Mouse (Mus musculus): Measurements from ENCODE around the gene Hecw2.

Gene Hecw2

DNA sequence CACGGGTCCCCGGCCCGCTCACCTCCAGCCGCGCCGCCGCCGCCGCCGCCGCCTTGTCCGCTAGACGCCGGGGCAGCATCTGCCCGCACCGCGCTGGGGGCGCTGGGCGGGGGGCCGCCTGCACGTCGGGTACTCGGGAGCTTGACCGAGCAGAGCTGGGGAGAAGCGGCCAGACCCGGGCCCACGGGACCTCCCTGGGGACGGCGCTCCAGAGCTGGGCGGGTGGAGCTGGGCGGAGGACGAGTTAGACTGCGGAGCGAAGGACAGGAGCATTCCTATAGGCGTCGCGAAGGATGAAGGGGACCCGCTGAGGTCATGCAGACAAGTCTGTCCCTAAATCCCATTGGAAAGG lies at the start of gene Hecw2:
Hecw2 (minus strand) TSS at position 215 of the 352 bp plus-strand sequence.
- no peak for DNase-seq

DNA sequence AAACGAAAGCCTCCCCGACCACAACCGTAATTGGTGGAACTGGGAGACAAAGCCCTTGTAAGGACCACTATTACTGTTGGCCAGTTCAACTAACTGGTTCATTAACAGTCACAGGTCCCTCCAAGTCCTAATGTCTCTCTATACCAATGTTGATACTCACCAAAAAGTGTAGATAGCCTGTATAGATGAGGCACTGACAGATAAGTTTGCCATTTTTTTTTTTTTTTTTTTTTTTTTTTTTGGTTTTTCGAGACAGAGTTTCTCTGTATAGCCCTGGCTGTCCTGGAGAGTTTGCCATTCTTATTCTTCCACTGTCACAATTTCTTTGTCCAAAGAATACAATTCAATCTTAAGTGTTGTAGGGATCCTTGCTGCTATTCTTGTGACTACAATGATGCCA lies 47.8 kb upstream of the Hecw2 start:
- DNase-seq = no peak

DNA sequence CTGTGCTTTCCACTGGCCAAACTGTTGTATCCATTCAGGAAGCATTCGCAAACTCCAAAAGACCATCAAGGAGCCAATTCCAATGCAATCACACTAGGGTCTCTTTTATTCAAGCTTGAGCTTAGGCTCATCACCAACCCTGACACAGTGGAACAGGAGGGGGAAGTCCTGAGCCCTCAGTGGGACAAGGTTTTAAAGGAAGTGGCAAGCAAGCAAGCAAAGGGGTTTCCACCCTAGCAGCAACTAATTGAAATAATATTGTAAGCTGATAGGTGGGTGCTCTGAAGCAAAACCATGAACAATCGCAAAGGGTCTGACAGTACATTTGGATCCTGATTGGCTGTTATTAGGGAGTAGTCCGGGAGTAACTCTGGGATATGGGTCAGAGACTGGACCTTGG lies 25.3 kb upstream of the Hecw2 start:
- no peak for DNase-seq

DNA sequence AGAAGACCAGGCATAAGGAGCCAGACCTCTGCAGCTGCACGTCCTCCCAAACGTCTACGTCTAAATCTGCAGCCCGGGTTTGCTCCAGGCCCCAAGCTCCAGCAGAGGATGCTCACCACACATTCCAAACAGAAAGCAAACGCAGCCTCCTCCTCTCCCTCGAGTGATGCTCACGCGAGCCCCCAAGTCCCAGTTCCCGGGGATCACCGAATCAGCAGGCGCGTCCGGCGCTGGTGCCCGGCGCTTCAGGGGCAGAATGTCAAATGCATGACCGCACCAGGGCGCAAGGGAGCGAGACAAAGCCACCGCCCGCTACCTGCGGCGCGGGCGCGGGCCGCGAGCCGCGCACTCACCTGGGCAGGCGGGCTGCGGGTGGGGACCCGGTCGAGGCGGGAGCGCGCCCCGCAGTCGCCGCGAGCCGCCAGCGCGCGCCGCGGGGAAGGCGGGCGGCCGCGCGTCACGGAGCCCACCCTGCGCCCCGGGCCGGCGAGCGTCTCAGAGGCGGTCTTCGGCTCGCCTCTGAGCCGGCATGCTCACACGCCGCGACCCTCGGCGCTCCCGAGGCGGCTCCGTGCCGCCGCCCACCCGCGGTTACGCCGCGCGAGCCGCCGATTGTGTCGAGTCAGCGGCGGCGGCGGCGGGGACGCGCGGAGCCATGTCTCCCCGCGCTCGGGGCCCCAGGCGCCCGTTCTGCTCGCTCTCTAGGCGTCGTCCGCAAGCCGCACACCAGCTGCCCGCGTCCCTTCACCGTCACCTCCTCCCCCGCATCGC lies 600 bp downstream of the Hecw2 start:
- no peak for DNase-seq

DNA sequence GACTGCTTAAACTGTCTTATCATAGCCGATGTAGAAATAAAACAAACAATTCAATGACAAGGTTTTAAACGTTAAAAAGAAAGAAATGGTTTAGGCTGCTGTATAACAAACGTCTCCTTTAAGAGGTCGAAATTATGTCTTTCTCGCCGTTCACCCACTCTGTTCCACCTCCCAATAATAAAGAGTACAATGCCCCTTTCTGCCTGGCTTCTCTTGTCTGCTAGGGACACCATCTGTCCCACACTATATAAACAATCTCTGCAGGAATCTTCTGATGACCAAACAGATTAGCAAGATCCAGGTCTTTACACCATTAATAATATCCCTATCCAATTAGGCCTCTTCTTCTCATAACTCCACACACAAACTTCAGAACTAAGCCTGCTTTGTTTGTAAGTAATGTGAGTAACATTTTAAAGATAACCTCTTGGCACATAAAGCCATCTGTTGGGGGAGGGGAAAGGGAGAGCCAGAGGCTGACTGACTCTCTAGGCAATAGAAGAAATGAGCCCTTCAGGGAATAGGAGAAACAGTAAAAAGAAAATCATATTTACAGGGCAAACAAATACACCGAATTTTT lies 1.7 kb downstream of the Hecw2 start:
- DNase-seq = no peak

DNA sequence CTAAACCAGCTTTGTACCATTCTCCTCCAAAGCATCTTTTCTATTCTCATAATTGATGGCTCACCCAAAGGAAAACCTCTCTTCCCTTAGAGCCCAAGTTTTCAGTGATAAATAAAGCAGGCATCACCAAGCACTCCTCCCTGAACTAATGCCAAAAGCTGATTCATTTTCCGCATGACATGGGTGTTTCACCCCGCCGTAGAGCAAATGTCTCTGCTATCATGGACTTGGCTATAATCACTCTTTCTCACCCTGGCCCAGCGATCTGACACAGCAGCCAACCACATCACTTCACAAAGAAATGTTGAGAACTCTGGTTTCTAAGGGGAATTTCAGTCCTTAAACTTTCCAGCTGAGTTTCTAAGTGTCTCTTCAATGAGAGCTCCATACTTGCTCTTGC lies 7.4 kb downstream of the Hecw2 start:
- no peak for DNase-seq

DNA sequence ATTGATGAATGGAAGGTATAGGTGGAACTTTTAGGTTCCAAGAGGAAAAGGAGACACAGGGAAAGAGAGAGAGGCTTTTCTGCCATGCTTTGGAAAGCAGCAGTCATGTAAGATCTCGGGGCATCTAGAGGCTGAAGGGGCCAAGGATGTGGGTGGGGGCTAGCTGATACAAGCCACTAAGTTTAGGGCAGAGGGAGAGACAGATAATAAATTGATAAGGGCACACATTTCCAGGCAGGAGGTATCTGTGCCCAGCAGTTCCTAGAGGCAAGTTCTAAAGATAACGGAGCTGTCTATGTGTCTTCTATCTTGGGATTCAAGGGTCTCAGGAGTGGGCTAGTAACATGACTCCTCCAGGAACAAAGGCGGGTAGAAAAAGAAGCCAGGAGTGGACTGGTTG lies 8.6 kb downstream of the Hecw2 start:
- no peak for DNase-seq

DNA sequence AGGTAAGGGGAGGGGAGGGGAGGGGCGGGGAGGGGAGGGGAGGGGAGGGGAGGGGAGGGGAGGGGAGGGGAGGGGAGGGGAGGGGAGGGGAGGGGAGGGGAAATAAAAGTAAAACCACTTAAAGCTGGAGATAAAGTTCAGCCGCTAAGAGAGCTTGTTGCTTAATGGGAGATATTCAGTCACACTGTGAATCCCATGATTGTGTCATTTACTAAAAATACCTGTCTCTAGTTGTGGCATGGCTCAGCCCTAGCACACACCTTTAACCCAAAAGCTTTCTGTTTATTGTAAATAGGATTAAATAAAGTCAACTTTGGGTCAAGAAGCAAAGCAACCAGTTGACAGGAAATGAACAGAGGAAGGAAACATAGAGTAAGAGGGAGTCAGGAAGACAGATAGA lies 14.3 kb downstream of the Hecw2 start:
- no peak for DNase-seq

DNA sequence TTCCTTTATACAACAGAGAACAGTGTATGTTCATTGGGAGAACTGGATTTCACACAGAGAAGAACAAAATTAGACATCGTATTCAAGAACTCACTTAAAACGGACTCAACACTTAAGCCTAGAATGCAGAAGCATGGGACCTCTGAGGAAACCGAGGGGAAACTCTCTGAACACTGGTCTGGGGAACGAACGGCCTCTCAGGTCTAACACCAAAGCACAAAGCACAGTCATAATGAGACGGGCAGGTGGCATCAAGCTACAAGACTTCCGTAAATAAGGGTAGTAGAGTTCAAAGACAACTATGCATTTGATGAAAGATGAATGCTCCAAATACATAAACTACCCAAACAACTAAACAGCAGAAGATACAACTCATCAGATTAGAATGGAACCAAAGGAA lies 15.8 kb downstream of the Hecw2 start:
- DNase-seq = no peak

DNA sequence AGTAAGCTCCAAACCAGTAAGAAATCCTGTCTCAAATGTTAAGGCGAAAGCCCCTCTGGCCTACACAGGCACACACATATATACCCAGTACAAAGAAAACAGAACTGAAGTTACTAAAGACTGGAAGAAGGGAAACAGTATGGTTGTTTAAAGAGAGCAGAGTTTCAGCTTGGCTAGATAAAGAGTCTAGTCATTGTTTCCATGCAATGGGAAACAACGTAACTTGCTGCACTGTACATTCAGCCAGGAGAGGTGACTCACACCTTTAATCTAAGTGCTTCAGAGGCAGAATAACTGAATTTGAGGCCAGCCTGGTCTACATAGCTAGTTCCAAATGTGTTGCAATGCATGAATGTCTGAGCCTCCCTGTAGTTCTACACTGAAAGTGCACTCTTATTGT lies 18.4 kb downstream of the Hecw2 start:
- no peak for DNase-seq

DNA sequence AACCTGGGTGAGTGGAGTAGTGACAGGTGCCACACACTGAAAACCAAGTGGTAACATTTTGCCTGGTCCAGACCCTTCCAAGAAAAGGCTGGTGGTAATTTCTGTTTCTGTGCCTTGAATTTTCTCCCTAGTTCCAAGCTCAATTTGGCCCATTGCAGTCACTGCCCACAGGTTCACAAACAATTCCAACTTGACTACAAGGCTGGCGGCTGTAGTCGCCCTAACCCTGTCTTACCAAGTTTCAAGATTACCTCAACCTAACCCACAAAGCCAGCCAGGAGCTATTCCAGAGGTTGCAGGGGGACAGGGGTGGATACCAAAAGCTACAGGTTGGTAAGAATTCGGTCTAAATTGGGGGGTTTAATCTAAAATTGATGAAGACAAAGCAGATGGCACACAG lies 27.0 kb downstream of the Hecw2 start:
- DNase-seq = no peak

DNA sequence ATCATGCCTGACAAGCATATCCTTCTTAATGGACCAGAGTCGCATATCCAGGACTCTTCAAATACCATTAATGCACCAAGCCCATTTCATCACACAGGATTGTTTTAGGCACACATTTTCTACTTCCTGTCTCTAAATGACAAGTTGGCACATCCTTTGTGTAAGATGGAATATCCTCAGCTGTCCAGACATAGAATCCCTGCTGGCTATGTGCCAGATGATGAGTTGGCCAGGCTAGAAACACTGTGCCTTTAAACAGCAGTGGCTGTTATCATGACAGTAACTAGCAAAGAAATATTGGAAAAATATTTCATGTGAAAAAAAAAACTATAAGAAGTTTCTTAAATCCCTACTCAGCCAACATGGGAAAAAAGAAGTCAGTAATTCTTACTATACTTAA lies 35.4 kb downstream of the Hecw2 start:
- DNase-seq = no peak

DNA sequence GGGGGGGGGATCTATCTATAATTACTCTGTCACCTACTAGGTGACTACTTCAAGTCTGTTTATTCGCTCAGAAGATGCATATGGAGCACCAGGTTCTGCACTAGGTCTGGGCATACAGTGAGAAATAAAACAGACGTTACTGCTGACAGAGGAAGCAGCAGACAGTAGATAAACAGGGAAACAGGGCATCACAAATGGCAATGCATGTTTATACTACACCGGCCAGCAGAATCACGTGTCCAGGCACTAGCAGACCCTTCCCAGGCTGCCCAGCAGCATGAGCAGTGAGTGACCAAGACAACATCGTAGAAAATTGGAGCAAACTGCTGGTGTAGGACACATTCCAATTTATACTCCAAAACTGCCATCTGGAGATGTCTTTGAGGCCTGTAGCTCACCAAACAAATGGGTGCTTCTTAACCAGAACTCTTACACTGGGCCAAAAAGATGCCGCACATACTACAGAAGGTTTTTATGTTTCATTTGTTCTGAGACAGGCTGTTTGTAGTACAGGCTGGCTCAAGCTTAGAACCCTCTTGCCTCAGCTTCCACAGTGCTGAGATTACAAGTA lies 41.7 kb downstream of the Hecw2 start:
- DNase-seq = no peak

DNA sequence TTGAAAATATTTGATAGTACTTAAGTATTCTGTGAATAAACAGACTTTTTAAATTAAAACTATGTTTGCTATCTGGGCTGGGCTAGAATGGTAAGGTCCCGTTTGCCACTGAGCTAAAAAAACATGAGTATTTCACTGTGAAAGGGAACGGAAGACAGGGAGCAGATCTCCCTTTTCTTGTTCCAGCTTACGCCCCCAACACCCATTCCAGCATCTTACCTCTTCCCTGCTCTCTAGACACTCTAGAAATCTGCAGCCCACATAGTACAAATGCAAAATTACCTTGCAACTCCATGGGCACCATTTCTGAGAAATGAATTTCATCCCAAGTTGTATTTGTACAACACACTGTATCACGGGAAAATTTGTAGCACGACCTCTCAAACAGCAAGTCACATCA lies 49.9 kb downstream of the Hecw2 start:
- no peak for DNase-seq

DNA sequence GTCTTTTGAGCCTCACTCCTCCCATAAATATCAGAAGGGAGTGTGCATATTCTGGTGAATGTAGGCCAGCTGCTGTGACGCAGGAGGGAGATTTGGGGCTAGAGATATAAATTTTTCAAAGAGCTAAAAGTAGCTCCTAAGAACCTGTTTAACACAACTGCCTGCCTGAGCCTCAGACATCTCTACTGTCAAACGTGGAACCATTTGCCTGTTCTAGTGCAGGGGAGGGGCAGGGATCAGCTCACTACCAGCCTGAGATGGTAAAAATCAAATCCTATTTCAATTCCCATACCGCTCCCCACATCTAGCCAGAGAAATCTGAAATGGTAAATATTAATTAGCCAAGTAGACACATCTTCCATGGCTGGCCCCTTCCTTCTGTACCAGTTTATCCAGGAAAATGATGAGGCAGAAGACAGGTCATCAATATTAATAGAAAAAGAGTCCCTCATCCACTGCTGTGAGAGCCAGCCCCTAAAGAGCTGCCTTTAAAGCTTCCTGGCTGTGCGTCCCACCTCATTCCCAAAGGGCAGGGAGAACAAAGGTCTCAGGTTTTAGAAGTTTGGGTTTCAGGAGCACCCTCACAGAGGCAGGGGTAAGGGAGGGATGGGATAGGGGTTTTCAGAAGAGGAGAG lies 61.0 kb downstream of the Hecw2 start:
- no peak for DNase-seq

DNA sequence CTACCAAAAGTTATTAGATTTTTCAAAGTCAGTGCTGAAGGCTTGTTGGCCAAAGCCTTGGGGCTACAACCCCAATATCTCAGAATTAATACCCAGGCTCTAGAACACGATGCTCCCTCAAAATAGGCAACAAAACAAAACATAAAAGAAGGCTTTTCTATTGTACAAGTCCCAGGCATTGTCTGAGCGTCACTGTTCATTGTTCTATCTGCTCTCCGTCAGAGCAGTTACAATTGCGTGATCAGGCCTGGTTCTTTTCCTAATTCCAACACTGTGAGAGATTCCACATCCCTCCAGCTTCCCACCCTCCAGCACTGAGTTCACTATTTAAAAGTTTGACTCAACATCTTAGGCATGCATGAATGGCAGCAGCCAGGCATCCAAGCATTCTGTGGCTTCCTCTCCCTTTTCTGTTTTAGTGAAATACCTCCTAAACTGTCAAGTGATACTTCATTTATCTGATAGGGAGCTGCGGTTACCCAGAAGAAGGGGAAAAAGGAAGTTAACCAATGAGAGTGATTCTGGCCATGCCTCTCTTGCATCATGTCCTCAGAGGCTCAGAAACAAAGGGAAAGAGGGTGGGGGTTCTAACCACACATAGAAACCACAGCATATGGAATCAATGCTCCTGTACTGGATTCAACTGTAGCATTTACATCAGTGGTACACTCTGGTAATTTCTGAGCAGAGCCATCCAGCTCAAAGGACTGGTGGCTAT lies 66.1 kb downstream of the Hecw2 start:
- no peak for DNase-seq

DNA sequence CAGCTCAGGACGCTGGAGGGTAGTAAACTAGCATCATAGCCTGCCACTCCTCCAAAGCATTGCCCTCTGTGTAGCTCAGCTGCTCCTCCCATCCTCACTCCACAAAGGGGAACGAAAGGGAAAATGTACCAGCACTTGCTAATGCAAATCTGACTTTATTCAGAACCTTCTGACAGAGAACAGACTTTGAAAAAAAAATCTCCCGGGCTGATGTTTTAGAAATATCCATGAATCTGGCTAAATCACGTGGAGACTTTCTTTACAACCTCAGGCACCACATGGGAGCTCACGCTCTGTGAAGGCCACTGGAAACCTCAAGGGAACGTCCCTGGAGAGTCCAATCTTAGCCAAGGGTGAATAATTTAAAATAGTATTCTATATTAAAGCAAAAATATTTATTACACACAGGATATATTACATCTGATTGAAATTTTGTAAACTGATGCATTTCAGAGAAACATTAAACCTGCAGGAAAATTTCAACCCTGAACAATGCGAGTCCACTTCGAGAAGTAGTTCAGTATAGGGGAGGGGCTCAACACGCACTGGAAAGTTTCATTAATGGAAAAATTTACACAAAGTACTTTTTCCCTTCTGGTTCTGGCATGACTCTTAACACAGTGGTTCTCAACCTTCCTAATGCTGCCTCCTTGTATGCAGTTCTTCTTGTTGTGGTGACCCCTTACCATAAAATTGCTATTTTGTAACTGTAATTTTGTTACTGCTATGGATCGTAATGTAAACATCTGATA lies 67.8 kb downstream of the Hecw2 start:
- no peak for DNase-seq

DNA sequence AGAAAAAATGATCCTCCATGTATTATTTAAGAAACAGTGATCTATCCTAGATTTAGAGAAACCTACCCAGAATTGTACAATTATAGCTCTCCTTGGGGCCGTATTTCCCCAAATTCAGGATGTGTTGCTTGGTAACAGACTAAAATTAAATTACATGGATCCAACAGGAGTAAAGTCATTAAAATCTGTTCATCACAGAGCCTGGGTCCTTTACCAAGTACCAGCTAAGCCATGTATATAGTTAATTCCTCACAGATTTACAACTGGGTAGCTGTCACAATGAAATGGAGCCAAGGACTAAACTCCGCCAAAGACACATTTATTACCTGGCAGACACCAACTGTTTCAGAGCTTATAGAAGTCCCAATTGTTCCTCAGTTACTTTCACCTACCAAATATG lies 72.4 kb downstream of the Hecw2 start:
- no peak for DNase-seq

DNA sequence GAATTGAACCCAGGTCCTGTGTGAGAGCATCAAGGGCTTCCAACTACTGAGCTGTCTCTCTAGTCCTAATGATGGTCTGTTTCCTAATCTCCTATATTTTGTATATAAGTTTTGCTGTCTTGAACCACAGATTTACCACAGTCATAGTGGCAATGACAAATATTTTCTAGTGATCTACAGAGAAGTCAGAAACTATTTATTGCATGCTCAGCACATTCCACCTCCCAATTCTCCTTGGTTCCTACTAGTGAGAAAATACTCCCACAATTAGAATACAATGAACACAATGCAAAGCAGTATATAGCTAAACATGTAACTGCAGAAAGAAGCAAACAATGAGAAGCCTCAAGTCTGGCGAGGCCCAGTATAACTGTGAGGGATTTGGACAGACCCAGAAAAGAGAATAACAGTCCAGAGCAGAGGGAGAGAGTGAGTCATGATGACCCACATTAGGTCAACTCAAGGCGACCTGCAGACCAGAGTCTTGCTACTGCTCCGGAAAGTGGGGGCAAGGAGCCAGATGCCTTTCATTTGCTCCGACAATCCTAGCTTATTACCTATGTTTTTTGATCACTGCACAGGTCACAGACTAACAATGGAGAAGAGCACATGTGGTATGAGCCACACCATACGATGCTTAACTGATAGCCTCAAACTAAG lies 73.8 kb downstream of the Hecw2 start:
- DNase-seq = no peak

DNA sequence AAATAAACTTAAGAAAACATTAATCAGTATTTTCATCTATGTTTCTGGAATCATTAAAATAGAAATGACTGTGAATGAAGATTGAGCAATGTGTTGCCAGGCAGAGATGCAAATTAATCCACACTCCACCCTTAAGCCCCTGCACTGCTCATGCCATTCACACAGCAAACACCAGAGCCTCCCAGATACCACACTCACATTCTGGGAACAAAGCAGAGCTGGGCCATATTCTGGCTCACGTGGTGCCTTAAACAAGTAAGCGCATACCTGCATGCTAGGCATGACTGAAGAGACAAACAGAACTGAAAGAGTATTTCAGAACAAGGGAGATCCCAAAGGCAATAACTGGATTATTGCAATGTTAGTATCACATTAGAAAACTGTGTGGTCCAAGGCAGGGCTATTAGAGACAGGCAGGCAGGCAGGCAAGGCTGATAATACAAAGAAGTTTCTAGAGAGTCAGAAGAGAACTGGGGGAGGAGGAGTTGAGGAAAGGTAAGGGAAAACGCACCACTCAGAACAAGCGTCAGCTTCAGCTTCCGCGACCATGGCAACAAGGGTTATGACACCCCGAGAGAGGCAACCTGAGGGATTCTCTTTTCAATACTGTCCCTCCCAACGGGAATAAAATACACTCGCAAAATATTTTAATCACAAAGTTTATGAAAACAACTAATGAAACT lies 75.2 kb downstream of the Hecw2 start:
- no peak for DNase-seq

DNA sequence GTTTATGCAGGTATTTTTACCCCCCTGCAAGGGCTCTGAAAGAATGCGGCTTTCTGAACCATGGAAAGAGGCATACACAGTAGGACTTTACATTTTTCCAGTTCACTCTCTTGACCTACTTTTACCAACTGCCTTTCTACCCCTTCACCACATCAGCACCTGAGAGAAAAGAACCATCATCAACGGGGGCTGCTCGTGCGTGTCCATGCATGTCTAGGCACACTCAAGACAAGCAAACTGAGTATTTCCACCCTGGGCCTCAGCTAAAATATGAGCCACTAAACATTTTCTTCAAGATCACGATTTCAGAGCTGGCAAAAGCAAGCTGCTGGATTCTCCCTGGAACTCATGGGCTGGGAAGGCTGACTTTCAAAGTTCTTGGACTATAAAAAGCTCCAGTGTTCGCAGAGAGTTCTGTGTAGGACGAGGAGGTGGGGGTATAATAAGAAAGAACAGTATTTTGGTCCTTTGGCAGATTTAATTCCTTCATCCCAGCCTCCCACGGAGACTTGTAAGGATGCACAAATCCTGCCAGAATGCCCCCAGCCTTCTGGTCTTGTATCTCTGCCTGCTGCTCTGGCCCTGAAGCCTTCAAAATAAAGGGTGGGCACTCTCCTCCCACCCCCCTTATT lies 76.5 kb downstream of the Hecw2 start:
- no peak for DNase-seq

Measured in thymus, adult 18-20 months (tissue).